Mouse (Mus musculus): ENCODE measurements around the gene Plscr3. TPM values are rescaled to one million over a fixed set of nuclear protein-coding genes. Genes with fewer than 3 reads are reported as not detected.

The Plscr3 gene
- 24.7 and 26.3 TPM in 2 replicates for total RNA-seq (2014; rRNA removed)
- 32.2 and 33.4 TPM in 2 replicates for polyA plus RNA-seq (2015; fragmentation: Nextera tagmentation; extraction: Ambion mirVana)

DNA sequence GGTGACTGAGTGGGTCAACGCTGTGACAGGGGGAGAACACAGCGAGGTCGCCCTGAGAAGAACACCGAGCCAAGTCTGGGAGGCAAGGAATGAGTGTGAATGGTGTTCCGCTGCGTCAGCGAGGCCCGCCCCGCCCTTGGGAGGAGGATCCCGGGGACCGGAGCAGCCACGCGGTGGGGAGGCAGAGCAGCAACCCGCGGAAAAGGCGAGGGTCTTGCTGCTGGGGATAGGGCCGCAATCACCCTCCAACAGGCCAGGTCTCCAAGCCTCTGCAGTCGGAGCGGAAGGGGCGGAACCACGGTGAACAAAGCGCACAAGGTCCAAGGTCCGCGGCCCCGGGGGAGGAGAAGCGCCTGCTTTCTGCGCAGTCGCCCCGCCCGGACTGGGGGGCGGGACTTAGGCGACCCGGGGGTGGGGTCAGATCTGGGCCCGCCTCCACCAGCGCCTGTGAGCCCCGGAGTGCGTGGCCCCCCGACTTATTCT is at the start of gene Plscr3:
TSS of gene Plscr3 (plus strand) at position 179 of the 483 bp plus-strand sequence.
- Histone ChIP-seq H3K4me1 (ENCODE audit: insufficient read depth, low read length) (peaks cover 6% of the 10 kb centered on the region), H3K4me2 (ENCODE audit: low read depth, low read length) (peak within 1 kb of the TSS; percentile 92), H3K27ac (peak within 1 kb of the TSS; percentile 93), H3K27me3 (ENCODE audit: insufficient read depth, low read length) (no peaks in the 10 kb centered on the region), H3K4me3 (ENCODE audit: low read length) (peak within 1 kb of the TSS; percentile 80), H3K36me3 (ENCODE audit: insufficient read depth, low read length) (peaks cover 23% of the 10 kb centered on the region), H3K9me3 (ENCODE audit: low read length) (no peaks in the 10 kb centered on the region), H3K9ac (replicated peaks; ENCODE audit: low read length) (peak within 1 kb of the TSS; percentile 85)
- DNase-seq (ENCODE audit: low spot score) (peak; percentile 96), ATAC-seq (peak; percentile 94)
- WGBS = under 1% methylated on average over 32 of the region's 38 CpGs
- TF ChIP-seq CTCF (IDR thresholded peaks at IDR 0.05; ENCODE audit: low read depth) = no peak

DNA sequence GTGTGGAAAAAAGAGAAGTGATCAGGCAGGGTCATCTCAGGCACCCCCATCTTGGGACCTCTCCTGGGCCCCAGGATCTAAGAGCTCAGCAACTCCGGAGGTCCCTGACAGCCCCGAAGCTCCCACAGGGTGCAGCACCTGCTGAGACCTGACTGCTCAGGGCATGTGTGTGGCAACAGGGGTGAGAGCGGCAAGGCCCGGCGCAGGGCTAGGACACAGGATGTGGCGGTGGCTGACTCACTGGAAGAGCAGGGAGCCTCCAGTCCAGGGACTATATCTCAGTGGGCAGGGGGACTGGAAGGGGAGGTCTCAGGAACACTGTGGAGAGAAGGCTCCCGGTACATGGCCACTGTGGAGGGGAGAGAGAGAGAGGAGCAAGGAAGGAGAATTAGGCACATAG is 48.3 kb upstream of the Plscr3 start:
- Histone ChIP-seq H3K4me2 (ENCODE audit: low read depth, low read length) (no peak overlapping the region), H3K4me3 (ENCODE audit: low read length) (no peak overlapping the region), H3K27me3 (ENCODE audit: insufficient read depth, low read length) (no peaks in the 10 kb centered on the region), H3K9ac (replicated peaks; ENCODE audit: low read length) (no peak overlapping the region), H3K36me3 (ENCODE audit: insufficient read depth, low read length) (no peaks in the 10 kb centered on the region), H3K4me1 (ENCODE audit: insufficient read depth, low read length) (peaks cover 19% of the 10 kb centered on the region), H3K27ac (no peak overlapping the region), H3K9me3 (ENCODE audit: low read length) (no peaks in the 10 kb centered on the region)
- TF ChIP-seq CTCF (IDR thresholded peaks at IDR 0.05; ENCODE audit: low read depth) = no peak
- DNase-seq (ENCODE audit: low spot score) (no peak), ATAC-seq (no peak)
- WGBS = 80% methylated on average over 7 of the region's 7 CpGs

GRCm38 (mm10) chr11:69799394-69800137 is 46.6 kb upstream of the Plscr3 start:
- Histone ChIP-seq H3K27ac (peak overlapping the region; percentile 92), H3K4me1 (ENCODE audit: insufficient read depth, low read length) (peaks cover 29% of the 10 kb centered on the region), H3K36me3 (ENCODE audit: insufficient read depth, low read length) (no peaks in the 10 kb centered on the region), H3K27me3 (ENCODE audit: insufficient read depth, low read length) (0 out of 2 replicates have a peak, but pooled peaks cover 3% of the 10 kb centered on the region), H3K4me3 (ENCODE audit: low read length) (peak overlapping the region; percentile 60), H3K9me3 (ENCODE audit: low read length) (no peaks in the 10 kb centered on the region), H3K9ac (replicated peaks; ENCODE audit: low read length) (peak overlapping the region; percentile 71), H3K4me2 (ENCODE audit: low read depth, low read length) (peak overlapping the region; percentile 95)
- peak; percentile 53 for DNase-seq (ENCODE audit: low spot score)
- TF ChIP-seq CTCF (IDR thresholded peaks at IDR 0.05; ENCODE audit: low read depth) = no peak
- WGBS = 11% methylated on average over 12 of the region's 12 CpGs
- no peak for ATAC-seq

GRCm38 (mm10) chr11:69800138-69800391 is 46.1 kb upstream of the Plscr3 start:
- H3K27me3 ChIP-seq (ENCODE audit: insufficient read depth, low read length) = peaks cover 8% of the 10 kb centered on the region
- peaks cover 33% of the 10 kb centered on the region for H3K4me1 ChIP-seq (ENCODE audit: insufficient read depth, low read length)

GRCm38 (mm10) chr11:69800392-69801197 is 45.6 kb upstream of the Plscr3 start:
- Histone ChIP-seq H3K4me1 (ENCODE audit: insufficient read depth, low read length) (peaks cover 33% of the 10 kb centered on the region), H3K4me3 (ENCODE audit: low read length) (peak overlapping the region; percentile 60), H3K27me3 (ENCODE audit: insufficient read depth, low read length) (peaks cover 13% of the 10 kb centered on the region), H3K9ac (replicated peaks; ENCODE audit: low read length) (peak overlapping the region; percentile 71), H3K9me3 (ENCODE audit: low read length) (no peaks in the 10 kb centered on the region), H3K4me2 (ENCODE audit: low read depth, low read length) (peak overlapping the region; percentile 95), H3K27ac (peak overlapping the region; percentile 92), H3K36me3 (ENCODE audit: insufficient read depth, low read length) (no peaks in the 10 kb centered on the region)
- DNase-seq (ENCODE audit: low spot score) (peak; percentile 89), ATAC-seq (peak; percentile 82)
- TF ChIP-seq CTCF (IDR thresholded peaks at IDR 0.05; ENCODE audit: low read depth) = no peak
- WGBS = under 1% methylated on average over 33 of the region's 36 CpGs

More at GRCm38 (mm10) chr11:69800138-69800391, 46.1 kb upstream of the Plscr3 start:
- peak; percentile 22; the same call in 1 of the 2 replicates for ATAC-seq
- Histone ChIP-seq H3K4me3 (ENCODE audit: low read length) (peak overlapping the region; percentile 60), H3K9ac (replicated peaks; ENCODE audit: low read length) (peak overlapping the region; percentile 71), H3K27ac (peak overlapping the region; percentile 92), H3K9me3 (ENCODE audit: low read length) (no peaks in the 10 kb centered on the region), H3K4me2 (ENCODE audit: low read depth, low read length) (peak overlapping the region; percentile 95), H3K36me3 (ENCODE audit: insufficient read depth, low read length) (no peaks in the 10 kb centered on the region)
- TF ChIP-seq CTCF (IDR thresholded peaks at IDR 0.05; ENCODE audit: low read depth) = no peak
- DNase-seq (ENCODE audit: low spot score) = peak; percentile 75
- 2% methylated on average over 11 of the region's 11 CpGs for WGBS

GRCm38 (mm10) chr11:69801379-69801977 is 44.7 kb upstream of the Plscr3 start, which contains the start of gene Fgf11:
Gene Fgf11 (minus strand): TSS chr11:69801857.
- H3K9ac ChIP-seq (replicated peaks; ENCODE audit: low read length) = peak within 1 kb of the TSS; percentile 71
- peaks cover 33% of the 10 kb centered on the region for H3K4me1 ChIP-seq (ENCODE audit: insufficient read depth, low read length)
- no peak for TF ChIP-seq CTCF (IDR thresholded peaks at IDR 0.05; ENCODE audit: low read depth)
- peak within 1 kb of the TSS; percentile 92 for H3K27ac ChIP-seq
- peak within 1 kb of the TSS; percentile 60 for H3K4me3 ChIP-seq (ENCODE audit: low read length)
- 2% methylated on average over 33 of the region's 33 CpGs for WGBS
- no peaks in the 10 kb centered on the region for H3K36me3 ChIP-seq (ENCODE audit: insufficient read depth, low read length)
- peak within 1 kb of the TSS; percentile 95 for H3K4me2 ChIP-seq (ENCODE audit: low read depth, low read length)
- DNase-seq (ENCODE audit: low spot score) (no peak), ATAC-seq (peak; percentile 8; the same call in 1 of the 2 replicates)
- H3K27me3 ChIP-seq (ENCODE audit: insufficient read depth, low read length) = peaks cover 20% of the 10 kb centered on the region
- no peaks in the 10 kb centered on the region for H3K9me3 ChIP-seq (ENCODE audit: low read length)

Measured in hindbrain, postnatal 0 days (tissue).